ENCODE assay signal across 9 mouse cellular contexts in genomic region chr9:52098600-52098999, GRCm38 (mm10). TPM values are rescaled to one million over a fixed set of nuclear protein-coding genes. Genes with fewer than 3 reads are reported as not detected.
DNase-seq lines count a peak whose midpoint lies in the region; ATAC-seq and TF ChIP-seq lines count a peak whose summit lies in the region.
"Had no signal": no experiment of that assay in that cellular context is flagged by ENCODE, and none has a peak within 500 bp of the region (broad histone marks: within the 10 kb centered on the region; RNA-seq: fewer than 3 reads in every experiment).

No protein-coding gene starts in this region.

- no peak overlapping the region for H3K9ac ChIP-seq in heart, embryonic 15.5 days
- no peak overlapping the region for H3K9ac ChIP-seq in liver, embryonic 14.5 days (replicated peaks)
- H3K9ac ChIP-seq in neural tube, embryonic 13.5 days = no peak overlapping the region
- H3K9ac ChIP-seq: embryonic facial prominence, embryonic 15.5 days had no signal

- no peak overlapping the region for H3K4me3 ChIP-seq in bone marrow, adult 2 months (replicated peaks; ENCODE audit: control insufficient read depth, low read depth, low read length)
- H3K4me3 ChIP-seq in heart, embryonic 15.5 days = no peak overlapping the region
- no peak overlapping the region for H3K4me3 ChIP-seq in liver, embryonic 14.5 days (ENCODE audit: insufficient read depth in 1 of 2, low read depth in 2 of 2, low read length in 2 of 2)
- H3K4me3 ChIP-seq in neural tube, embryonic 13.5 days = no peak overlapping the region
- H3K4me3 ChIP-seq: embryonic facial prominence, embryonic 15.5 days had no signal

- WGBS in bone marrow, adult 2 months = 2% methylated on average over 7 of the region's 7 CpGs
- WGBS in heart, embryonic 15.5 days = 2% methylated on average over 7 of the region's 7 CpGs
- 1% methylated on average over 7 of the region's 7 CpGs for WGBS in liver, embryonic 14.5 days (ENCODE audit: insufficient replicate concordance)
- under 1% methylated on average over 7 of the region's 7 CpGs for WGBS in neural tube, embryonic 13.5 days

- no peaks in the 10 kb centered on the region for H3K27me3 ChIP-seq in heart, embryonic 15.5 days
- no peaks in the 10 kb centered on the region for H3K27me3 ChIP-seq in liver, embryonic 14.5 days (ENCODE audit: control insufficient read depth, insufficient read depth, low read length)
- no peaks in the 10 kb centered on the region for H3K27me3 ChIP-seq in neural tube, embryonic 13.5 days
- H3K27me3 ChIP-seq: embryonic facial prominence, embryonic 15.5 days had no signal

- peak; percentile 94 for TF ChIP-seq CTCF in bone marrow, adult 2 months (IDR thresholded peaks at IDR 0.05; ENCODE audit: control insufficient read depth, insufficient read depth, low read length)
- peak; percentile 95 for TF ChIP-seq CTCF in liver, embryonic 14.5 days (IDR thresholded peaks at IDR 0.05; ENCODE audit: low read depth)

- no peak for TF ChIP-seq POLR2A in bone marrow, adult 2 months (IDR thresholded peaks at IDR 0.05; ENCODE audit: borderline replicate concordance, control insufficient read depth, low read depth, low read length)

- H3K4me2 ChIP-seq in heart, embryonic 15.5 days = no peak overlapping the region
- H3K4me2 ChIP-seq in liver, embryonic 14.5 days (ENCODE audit: low read depth) = no peak overlapping the region
- no peak overlapping the region for H3K4me2 ChIP-seq in neural tube, embryonic 13.5 days
- H3K4me2 ChIP-seq: embryonic facial prominence, embryonic 15.5 days had no signal

- H3K36me3 ChIP-seq in heart, embryonic 15.5 days = no peaks in the 10 kb centered on the region
- H3K36me3 ChIP-seq in liver, embryonic 14.5 days (replicated peaks; ENCODE audit: control insufficient read depth, insufficient read depth, low read depth) = no peaks in the 10 kb centered on the region
- H3K36me3 ChIP-seq in neural tube, embryonic 13.5 days = peaks cover 7% of the 10 kb centered on the region; the same call in 1 of the 2 replicates
- H3K36me3 ChIP-seq: embryonic facial prominence, embryonic 15.5 days had no signal

- H3K4me1 ChIP-seq in bone marrow, adult 2 months (ENCODE audit: control insufficient read depth, insufficient read depth, low read length) = no peaks in the 10 kb centered on the region; the same call in 1 of the 2 replicates
- H3K4me1 ChIP-seq in heart, embryonic 15.5 days (replicated peaks) = peaks cover 27% of the 10 kb centered on the region
- H3K4me1 ChIP-seq in liver, embryonic 14.5 days (replicated peaks; ENCODE audit: control insufficient read depth in 2 of 2, insufficient read depth in 2 of 2, low read length in 1 of 2) = peaks cover 5 to 10% of the 10 kb centered on the region in 2 experiments
- H3K4me1 ChIP-seq in neural tube, embryonic 13.5 days (replicated peaks) = 0 out of 2 replicates have a peak, but pooled peaks cover 9% of the 10 kb centered on the region

- ATAC-seq in erythroblast, adult 5-6 weeks (replicated peaks; ENCODE audit: low FRiP score, poor library complexity, severe bottlenecking) = peak; percentile 70
- ATAC-seq in heart, embryonic 15.5 days (replicated peaks; ENCODE audit: insufficient number of reproducible peaks, insufficient read depth, low FRiP score, low read depth) = 0 out of 2 replicates have a peak, but pooled peaks have one; percentile 50
- peak; percentile 21; the same call in 1 of the 2 replicates for ATAC-seq in liver, embryonic 14.5 days (ENCODE audit: insufficient read depth)
- peak; percentile 69; the same call in 1 of the 2 replicates for ATAC-seq in neural tube, embryonic 13.5 days (ENCODE audit: low read depth)

- DNase-seq in CD4-positive helper T cell, adult 2 months (ENCODE audit: low read depth, low spot score) = peak; percentile 68
- peak; percentile 87 for DNase-seq in kidney, postnatal 14 days
- DNase-seq in liver, embryonic 14.5 days (ENCODE audit: low read depth in 3 of 3, low spot score in 3 of 3) = peak; percentile 43 to 51 (median 47)
- DNase-seq in telencephalon, adult 2 months (ENCODE audit: low read depth, low spot score) = peak; percentile 50

- no peak overlapping the region for H3K27ac ChIP-seq in bone marrow, adult 2 months (ENCODE audit: control insufficient read depth, insufficient read depth, low read depth, low read length, poor library complexity)
- H3K27ac ChIP-seq in heart, embryonic 15.5 days = no peak overlapping the region
- no peak overlapping the region for H3K27ac ChIP-seq in liver, embryonic 14.5 days
- H3K27ac ChIP-seq in neural tube, embryonic 13.5 days (replicated peaks) = no peak overlapping the region
- H3K27ac ChIP-seq: embryonic facial prominence, embryonic 15.5 days had no signal

- no peak for TF ChIP-seq EP300 in liver, embryonic 14.5 days (IDR thresholded peaks at IDR 0.05; ENCODE audit: low read depth)

- H3K9me3 ChIP-seq in heart, embryonic 15.5 days (replicated peaks) = no peaks in the 10 kb centered on the region
- no peaks in the 10 kb centered on the region for H3K9me3 ChIP-seq in liver, embryonic 14.5 days (ENCODE audit: control insufficient read depth, low read length)
- no peaks in the 10 kb centered on the region for H3K9me3 ChIP-seq in neural tube, embryonic 13.5 days
- H3K9me3 ChIP-seq: embryonic facial prominence, embryonic 15.5 days had no signal

RNA-seq across cellular contexts. Expression of gene Rdx, which starts 51.6 kb away (rescaled TPM):
- 30.5 and 35.0 TPM in 2 replicates for polyA plus RNA-seq in bone marrow, adult 2 months (2011; ENCODE audit: insufficient read depth, insufficient read length, low replicate concordance, missing spikeins)
- total RNA-seq in erythroblast, adult 5-6 weeks (2015; ENCODE audit: low replicate concordance) = 29.4 and 31.1 TPM in 2 replicates
- 39.3 and 52.5 TPM in 2 replicates for total RNA-seq in erythroblast, adult 5-6 weeks (2017; ENCODE audit: low replicate concordance)
- polyA plus RNA-seq in heart, embryonic 15.5 days (2015; fragmentation: Nextera tagmentation; extraction: Ambion mirVana) = 92.0 and 102 TPM in 2 replicates
- polyA plus RNA-seq in liver, embryonic 14.5 days (2012; rRNA removed) = 18.2 and 28.0 TPM in 2 replicates
- polyA plus RNA-seq in liver, embryonic 14.5 days (2014; fragmentation: Nextera tagmentation; extraction: Ambion mirVana) = 69.6 and 72.5 TPM in 2 replicates
- 97.9 and 112 TPM in 2 replicates for polyA plus RNA-seq in neural tube, embryonic 13.5 days (2015; fragmentation: Nextera tagmentation; extraction: Ambion mirVana)
